Mouse (Mus musculus) E14TG2a.4 (cell line): ENCODE measurements at regions not wholly inside any gene's neighbourhood (a gene's known extent, or its start where the extent isn't known, plus 50 kb on each side); places are given as distances from the start of the nearest gene placed in this dataset.

Source experiments
- H3K27me3 ChIP-seq: 2 replicates; pipeline ENCODE4 v1.6.1; 2014; ENCODE audit warnings: low read length, control low read depth; ENCODE audit not compliant: insufficient read depth
- H3K36me3 ChIP-seq: 2 replicates; pipeline ENCODE4 v1.6.1; 2014; ENCODE audit warnings: low read length, control low read depth; ENCODE audit not compliant: insufficient read depth
- H3K4me1 ChIP-seq: replicated peaks from 2 replicates; pipeline ENCODE4 v1.6.1; 2014; ENCODE audit warnings: low read depth, low read length, control low read depth
- H3K4me3 ChIP-seq: replicated peaks from 2 replicates; pipeline ENCODE4 v1.5.1; 2014; ENCODE audit warnings: mild to moderate bottlenecking, low read length
- H3K9me3 ChIP-seq: 2 replicates; pipeline ENCODE4 v1.6.1; 2014; ENCODE audit warnings: low read length, control low read depth
- CTCF ChIP-seq: conservative IDR thresholded peaks from 2 replicates; pipeline ENCODE4 v1.5.1; 2014; ENCODE audit warnings: low read length
- NANOG ChIP-seq: IDR thresholded peaks from 2 replicates; pipeline ENCODE4 v1.6.1; 2014; ENCODE audit warnings: borderline replicate concordance, low read length, mixed read lengths
- POU5F1 ChIP-seq: IDR thresholded peaks from 2 replicates; pipeline ENCODE4 v1.6.1; 2014; ENCODE audit warnings: low read length, borderline replicate concordance

GRCm38 (mm10) chr16:44674198-44674597 is 49.9 kb upstream of the Nepro start:
- no peaks in the 10 kb centered on the region for H3K9me3 ChIP-seq
- H3K36me3 ChIP-seq, result no peaks in the 10 kb centered on the region
- no peak overlapping the region for H3K4me3 ChIP-seq
- peaks cover 25% of the 10 kb centered on the region for H3K4me1 ChIP-seq
- peaks cover 68% of the 10 kb centered on the region for H3K27me3 ChIP-seq
- TF ChIP-seq NANOG, result no peak
- TF ChIP-seq CTCF, result no peak
- TF ChIP-seq POU5F1, result no peak

- Histone ChIP-seq H3K4me1 (peaks cover 26% of the 10 kb centered on the region), H3K4me3 (0 out of 2 replicates have a peak overlapping the region, but pooled peaks have one; percentile 27), H3K27me3 (peaks cover 74% of the 10 kb centered on the region), H3K36me3 (no peaks in the 10 kb centered on the region), H3K9me3 (no peaks in the 10 kb centered on the region)
- TF ChIP-seq CTCF (no peak), NANOG (no peak), POU5F1 (no peak)
Observed at GRCm38 (mm10) chr16:44672422-44672819, 51.7 kb upstream of the Nepro start.

GRCm38 (mm10) chr16:44671551-44672421 is 52.3 kb upstream of the Nepro start:
- no peaks in the 10 kb centered on the region for H3K36me3 ChIP-seq
- H3K9me3 ChIP-seq, result no peaks in the 10 kb centered on the region
- H3K4me1 ChIP-seq, result peaks cover 29% of the 10 kb centered on the region
- H3K27me3 ChIP-seq, result peaks cover 71% of the 10 kb centered on the region
- peak overlapping the region; percentile 27; the same call in 1 of the 2 replicates for H3K4me3 ChIP-seq
- TF ChIP-seq CTCF (no peak), NANOG (no peak), POU5F1 (no peak)

GRCm38 (mm10) chr16:44668061-44668460 is 56.0 kb upstream of the Nepro start:
- H3K36me3 ChIP-seq, result no peaks in the 10 kb centered on the region

GRCm38 (mm10) chr16:44667118-44667517 is 57.0 kb upstream of the Nepro start:
- Histone ChIP-seq H3K27me3 (peaks cover 46% of the 10 kb centered on the region), H3K4me3 (no peak overlapping the region), H3K36me3 (no peaks in the 10 kb centered on the region), H3K4me1 (peaks cover 16% of the 10 kb centered on the region), H3K9me3 (no peaks in the 10 kb centered on the region)
- TF ChIP-seq NANOG, result no peak
- TF ChIP-seq POU5F1, result no peak
- TF ChIP-seq CTCF, result no peak

More at GRCm38 (mm10) chr16:44668061-44668460, 56.0 kb upstream of the Nepro start:
- TF ChIP-seq NANOG (no peak), POU5F1 (no peak), CTCF (no peak)
- Histone ChIP-seq H3K4me1 (peaks cover 24% of the 10 kb centered on the region), H3K4me3 (no peak overlapping the region), H3K9me3 (no peaks in the 10 kb centered on the region), H3K27me3 (peaks cover 50% of the 10 kb centered on the region)

- no peaks in the 10 kb centered on the region for H3K9me3 ChIP-seq
- H3K36me3 ChIP-seq, result no peaks in the 10 kb centered on the region
- no peak for TF ChIP-seq NANOG
- TF ChIP-seq CTCF, result no peak
- no peak for TF ChIP-seq POU5F1
- H3K4me3 ChIP-seq, result no peak overlapping the region
- H3K27me3 ChIP-seq, result peaks cover 41% of the 10 kb centered on the region
- peaks cover 10% of the 10 kb centered on the region for H3K4me1 ChIP-seq
Observed at GRCm38 (mm10) chr16:44666431-44666997, 57.6 kb upstream of the Nepro start.

GRCm38 (mm10) chr16:44665491-44665931 is 58.6 kb upstream of the Nepro start:
- Histone ChIP-seq H3K27me3 (peaks cover 34% of the 10 kb centered on the region), H3K4me3 (no peak overlapping the region), H3K4me1 (peaks cover 5% of the 10 kb centered on the region), H3K36me3 (no peaks in the 10 kb centered on the region), H3K9me3 (no peaks in the 10 kb centered on the region)
- TF ChIP-seq NANOG (no peak), CTCF (no peak)

GRCm38 (mm10) chr16:44662966-44663600 is 61.0 kb upstream of the Nepro start:
- no peak for TF ChIP-seq CTCF
- no peak for TF ChIP-seq NANOG
- no peak for TF ChIP-seq POU5F1
- H3K9me3 ChIP-seq, result no peaks in the 10 kb centered on the region
- H3K4me1 ChIP-seq, result peaks cover 5% of the 10 kb centered on the region
- no peaks in the 10 kb centered on the region for H3K36me3 ChIP-seq
- H3K4me3 ChIP-seq, result no peak overlapping the region
- H3K27me3 ChIP-seq, result peaks cover 21% of the 10 kb centered on the region
